Mouse (Mus musculus): ENCODE measurements around the gene Col5a1.

DNA sequence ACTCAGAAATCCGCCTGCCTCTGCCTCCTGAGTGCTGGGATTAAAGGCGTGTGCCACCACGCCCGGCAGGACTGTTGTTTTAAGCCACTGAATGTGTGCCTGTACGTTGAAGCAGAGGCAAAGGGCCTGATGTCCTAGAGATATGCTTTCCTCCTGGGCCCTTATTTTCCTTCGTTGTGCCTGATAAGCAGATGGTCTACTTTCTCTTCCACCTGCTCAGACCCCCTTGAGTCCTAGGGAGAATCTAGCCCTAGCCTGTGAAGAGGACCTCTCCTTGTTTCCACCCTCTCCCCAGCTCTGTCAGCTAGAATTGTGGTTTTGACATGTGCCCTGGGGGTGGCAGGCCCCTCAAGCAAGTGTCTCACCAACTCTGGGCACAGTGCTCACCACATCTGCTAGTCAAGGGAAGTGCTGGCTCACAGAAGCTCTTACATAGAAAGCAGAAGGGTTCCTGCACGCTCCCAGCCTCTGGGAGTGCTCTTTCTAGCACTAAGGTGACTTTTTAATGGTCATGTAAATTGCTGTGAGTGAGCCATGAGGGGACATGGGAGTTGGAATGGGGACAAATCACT, 189.5 kb downstream of the Col5a1 start:
- TF ChIP-seq CTCF (IDR thresholded peaks at IDR 0.05; ENCODE audit: insufficient read depth, low read depth, low read length) (no peak), POLR2A (IDR thresholded peaks at IDR 0.05; ENCODE audit: insufficient read depth, low read depth, low read length) (no peak)

All from olfactory bulb, adult 2 months (tissue).